Mouse (Mus musculus) midbrain, embryonic 12.5 days (tissue): ENCODE data around the gene Apol7c. TPM values are rescaled to one million over a fixed set of nuclear protein-coding genes. Genes with fewer than 3 reads are reported as not detected.
"Not testable (repeated sequence)": the region's sequence is repeated elsewhere in the genome, so short reads cannot be mapped to it uniquely, and the experiment has no call there.

ENCODE experiments used
- ATAC-seq: fragments of 200-750 bp; cut with Nextera tagmentation; 2 replicates; pipeline ENCODE4 v1.8.0; 2017; ENCODE audit warnings: low read depth, moderate TSS enrichment, moderate library complexity; ENCODE audit not compliant: low FRiP score
- H3K27ac ChIP-seq: fragments of 300-500 bp; sonication (generic); replicated peaks from 2 replicates; pipeline ENCODE4 v1.5.1; 2016; ENCODE audit warnings: mild to moderate bottlenecking
- H3K27me3 ChIP-seq: fragments of 300-500 bp; sonication (generic); 2 replicates; pipeline ENCODE4 v1.6.1; 2016; ENCODE audit warnings: mild to moderate bottlenecking
- H3K36me3 ChIP-seq: fragments of 300-500 bp; sonication (generic); 2 replicates; pipeline ENCODE4 v1.6.1; 2016
- H3K4me1 ChIP-seq: fragments of 300-500 bp; sonication (generic); 2 replicates; pipeline ENCODE4 v1.6.1; 2016
- H3K4me2 ChIP-seq: fragments of 300-500 bp; sonication (generic); replicated peaks from 2 replicates; pipeline ENCODE4 v1.6.1; 2016; ENCODE audit warnings: mild to moderate bottlenecking, moderate library complexity
- H3K4me3 ChIP-seq: fragments of 300-500 bp; sonication (generic); 2 replicates; pipeline ENCODE4 v1.5.1; 2016; ENCODE audit warnings: mild to moderate bottlenecking
- H3K9ac ChIP-seq: fragments of 300-500 bp; sonication (generic); replicated peaks from 2 replicates; pipeline ENCODE4 v1.6.1; 2016; ENCODE audit warnings: mild to moderate bottlenecking, moderate library complexity
- H3K9me3 ChIP-seq: fragments of 300-500 bp; sonication (generic); 2 replicates; pipeline ENCODE4 v1.6.1; 2016; ENCODE audit warnings: mild to moderate bottlenecking
- WGBS: fragments of 180-500 bp; shearing (Covaris S2); methylation state at CpG from one replicate; pipeline ENCODE4 v1.1.7; 2016; 5-methylcytosine and 5-hydroxymethylcytosine counted together
- polyA plus RNA-seq: library from polyadenylated mRNA; unstranded; fragments of >200 nt; fragmentation: Nextera tagmentation; extraction: Ambion mirVana; gene quantifications from 2 replicates; pipeline ENCODE4 v1.2.1, GENCODE M21; 2016

The Apol7c gene
- polyA plus RNA-seq, 1 experiment from 2014 or later = not detected

- ATAC-seq, H3K36me3 ChIP-seq, H3K9me3 ChIP-seq, H3K27me3 ChIP-seq, H3K27ac ChIP-seq, H3K9ac ChIP-seq, H3K4me2 ChIP-seq, H3K4me3 ChIP-seq, H3K4me1 ChIP-seq: not testable (repeated sequence)
- 83% methylated on average over 2 of the region's 2 CpGs for WGBS
These were observed 56.4 kb downstream of the Apol7c start, which contains the start of gene Apol10a for GRCm38 (mm10) chr15:77476693-77477092. Apol10a (plus strand) TSS chr15:77477047.

Other genes starting within 250 kb of the Apol7c start
- gene Rbfox2, start 226.3 kb downstream of the Apol7c start, polyA plus RNA-seq = 118 and 130 TPM in 2 replicates
- gene Apol7a, start 134.2 kb downstream of the Apol7c start, polyA plus RNA-seq = not detected in 2 replicates
- gene Apol9a, start 122.2 kb downstream of the Apol7c start, polyA plus RNA-seq = 0.07 TPM in 1 of 2 replicates, not detected in the other
- not detected in 2 replicates for gene Apol7b, start 85.8 kb downstream of the Apol7c start, polyA plus RNA-seq
- not detected in 2 replicates for gene Apol10a, start 56.3 kb downstream of the Apol7c start, polyA plus RNA-seq
- gene Apol11a, start 25.0 kb downstream of the Apol7c start, polyA plus RNA-seq = not detected in 2 replicates
- gene 1700025B11Rik, start 28.6 kb upstream of the Apol7c start, polyA plus RNA-seq = not detected in 2 replicates
- not detected in 2 replicates for gene Apol10b, start 62.8 kb upstream of the Apol7c start, polyA plus RNA-seq
- gene Gm36245, start 65.9 kb upstream of the Apol7c start, polyA plus RNA-seq = not detected in 2 replicates
- 0.11 and 0.25 TPM in 2 replicates for gene Apol11b, start 110.0 kb upstream of the Apol7c start, polyA plus RNA-seq
- gene Apol7e, start 165.5 kb upstream of the Apol7c start, polyA plus RNA-seq = not detected in 2 replicates
- not detected in 2 replicates for gene Apol9b, start 195.7 kb upstream of the Apol7c start, polyA plus RNA-seq
- gene Apol8, start 223.7 kb upstream of the Apol7c start, polyA plus RNA-seq = 0.22 and 0.40 TPM in 2 replicates